Mouse (Mus musculus) heart, embryonic 16.5 days (tissue): ENCODE measurements around the gene Gli3. TPM values are rescaled to one million over a fixed set of nuclear protein-coding genes. Genes with fewer than 3 reads are reported as not detected.

ENCODE experiments used
- ATAC-seq: fragments of 200-750 bp; cut with Nextera tagmentation; replicated peaks from 2 replicates; pipeline ENCODE4 v1.8.0; 2017; ENCODE audit warnings: moderate number of reproducible peaks; ENCODE audit not compliant: insufficient read depth, low FRiP score; ENCODE audit errors: extremely low read depth
- H3K27ac ChIP-seq: fragments of 300-500 bp; sonication (generic); 2 replicates; pipeline ENCODE4 v1.5.1; 2014; ENCODE audit warnings: mild to moderate bottlenecking, low read length, control low read depth, moderate library complexity
- H3K27me3 ChIP-seq: fragments of 300-500 bp; sonication (generic); 2 replicates; pipeline ENCODE4 v1.6.1; 2014; ENCODE audit warnings: low read length, mixed read lengths; ENCODE audit not compliant: control insufficient read depth, insufficient read depth
- H3K36me3 ChIP-seq: fragments of 300-500 bp; sonication (generic); 2 replicates; pipeline ENCODE4 v1.6.1; 2014; ENCODE audit not compliant: control insufficient read depth, insufficient read depth
- H3K4me1 ChIP-seq: fragments of 300-500 bp; sonication (generic); 2 replicates; pipeline ENCODE4 v1.6.1; 2014; ENCODE audit warnings: low read length, mixed read lengths; ENCODE audit not compliant: control insufficient read depth, insufficient read depth
- H3K4me2 ChIP-seq: fragments of 300-500 bp; sonication (generic); 2 replicates; pipeline ENCODE4 v1.6.1; 2014; ENCODE audit warnings: low read depth, mild to moderate bottlenecking, control low read depth, low read length
- H3K4me3 ChIP-seq: fragments of 300-500 bp; sonication (generic); 2 replicates; pipeline ENCODE4 v1.5.1; 2014; ENCODE audit warnings: mild to moderate bottlenecking, control low read depth, low read length
- H3K9ac ChIP-seq: fragments of 300-500 bp; sonication (generic); 2 replicates; pipeline ENCODE4 v1.6.1; 2014; ENCODE audit warnings: low read length, control low read depth
- H3K9me3 ChIP-seq: fragments of 300-500 bp; sonication (generic); replicated peaks from 2 replicates; pipeline ENCODE4 v1.6.1; 2016; ENCODE audit warnings: low read length; ENCODE audit not compliant: control insufficient read depth
- WGBS: fragments of 180-500 bp; shearing (Covaris S2); extraction: QIAGEN DNeasy Blood & Tissue Kit; methylation state at CpG from one replicate; pipeline ENCODE4 v1.1.7; 2014; 5-methylcytosine and 5-hydroxymethylcytosine counted together
- polyA plus RNA-seq: library from polyadenylated mRNA; unstranded; fragments of >200 nt; fragmentation: Nextera tagmentation; extraction: Ambion mirVana; gene quantifications from 2 replicates; pipeline ENCODE4 v1.2.1, GENCODE M21; 2015

The Gli3 gene
- polyA plus RNA-seq, 1 experiment from 2014 or later: 4.3 TPM

GRCm38 (mm10) chr13:15517048-15517760 is 54.2 kb downstream of the Gli3 start:
- H3K36me3 ChIP-seq: no peaks in the 10 kb centered on the region
- no peaks in the 10 kb centered on the region for H3K27me3 ChIP-seq
- 82% methylated on average over 9 of the region's 9 CpGs for whole genome bisulfite sequencing
- H3K9me3 ChIP-seq: no peaks in the 10 kb centered on the region
- H3K9ac ChIP-seq: no peak overlapping the region
- no peak overlapping the region for H3K4me2 ChIP-seq
- H3K4me3 ChIP-seq: no peak overlapping the region
- H3K4me1 ChIP-seq: no peaks in the 10 kb centered on the region
- no peak overlapping the region for H3K27ac ChIP-seq
- ATAC-seq: no peak

- H3K9ac ChIP-seq: no peak overlapping the region
- no peak overlapping the region for H3K4me2 ChIP-seq
- no peaks in the 10 kb centered on the region for H3K4me1 ChIP-seq
- H3K9me3 ChIP-seq: no peaks in the 10 kb centered on the region
- no peak overlapping the region for H3K4me3 ChIP-seq
- H3K27me3 ChIP-seq: no peaks in the 10 kb centered on the region
- 79% methylated on average over 2 of the region's 2 CpGs for WGBS
- no peak for ATAC-seq
- no peak overlapping the region for H3K27ac ChIP-seq
- H3K36me3 ChIP-seq: no peaks in the 10 kb centered on the region
Observed at GRCm38 (mm10) chr13:15520353-15520752, 57.3 kb downstream of the Gli3 start.

- WGBS: 66% methylated on average over 3 of the region's 3 CpGs
- H3K27me3 ChIP-seq: no peaks in the 10 kb centered on the region
Observed at GRCm38 (mm10) chr13:15522153-15522552, 59.1 kb downstream of the Gli3 start.

GRCm38 (mm10) chr13:15524208-15524607 is 61.2 kb downstream of the Gli3 start:
- no peak overlapping the region for H3K4me2 ChIP-seq
- H3K36me3 ChIP-seq: no peaks in the 10 kb centered on the region
- WGBS: 75% methylated on average over 8 of the region's 8 CpGs
- no peaks in the 10 kb centered on the region for H3K9me3 ChIP-seq
- no peaks in the 10 kb centered on the region for H3K27me3 ChIP-seq
- no peak overlapping the region for H3K9ac ChIP-seq
- H3K27ac ChIP-seq: no peak overlapping the region
- no peak overlapping the region for H3K4me3 ChIP-seq
- no peak for ATAC-seq
- no peaks in the 10 kb centered on the region for H3K4me1 ChIP-seq

More at GRCm38 (mm10) chr13:15522153-15522552, 59.1 kb downstream of the Gli3 start:
- Histone ChIP-seq H3K4me2 (no peak overlapping the region), H3K27ac (no peak overlapping the region), H3K4me1 (no peaks in the 10 kb centered on the region), H3K4me3 (no peak overlapping the region), H3K9ac (no peak overlapping the region), H3K9me3 (no peaks in the 10 kb centered on the region), H3K36me3 (no peaks in the 10 kb centered on the region)
- ATAC-seq: no peak

- ATAC-seq: no peak
- no peaks in the 10 kb centered on the region for H3K36me3 ChIP-seq
- H3K4me2 ChIP-seq: no peak overlapping the region
- no peaks in the 10 kb centered on the region for H3K27me3 ChIP-seq
- 86% methylated on average over 4 of the region's 4 CpGs for WGBS
- no peak overlapping the region for H3K4me3 ChIP-seq
- no peak overlapping the region for H3K27ac ChIP-seq
- H3K9ac ChIP-seq: no peak overlapping the region
- no peaks in the 10 kb centered on the region for H3K9me3 ChIP-seq
- no peaks in the 10 kb centered on the region for H3K4me1 ChIP-seq
Observed at GRCm38 (mm10) chr13:15526691-15527090, 63.7 kb downstream of the Gli3 start.

GRCm38 (mm10) chr13:15531568-15531967 is 68.5 kb downstream of the Gli3 start:
- H3K4me3 ChIP-seq: no peak overlapping the region
- 71% methylated on average over 3 of the region's 3 CpGs for WGBS
- no peak for ATAC-seq

GRCm38 (mm10) chr13:15537206-15537605 is 74.2 kb downstream of the Gli3 start:
- no peaks in the 10 kb centered on the region for H3K36me3 ChIP-seq
- no peak overlapping the region for H3K4me3 ChIP-seq
- no peaks in the 10 kb centered on the region for H3K4me1 ChIP-seq
- ATAC-seq: no peak
- H3K9me3 ChIP-seq: no peaks in the 10 kb centered on the region
- H3K27ac ChIP-seq: no peak overlapping the region
- no peak overlapping the region for H3K9ac ChIP-seq
- H3K27me3 ChIP-seq: no peaks in the 10 kb centered on the region
- H3K4me2 ChIP-seq: no peak overlapping the region
- WGBS: 70% methylated on average over 5 of the region's 5 CpGs

More at GRCm38 (mm10) chr13:15531568-15531967, 68.5 kb downstream of the Gli3 start:
- no peaks in the 10 kb centered on the region for H3K9me3 ChIP-seq
- no peak overlapping the region for H3K9ac ChIP-seq
- no peaks in the 10 kb centered on the region for H3K4me1 ChIP-seq
- no peak overlapping the region for H3K27ac ChIP-seq
- H3K4me2 ChIP-seq: no peak overlapping the region
- no peaks in the 10 kb centered on the region for H3K27me3 ChIP-seq
- H3K36me3 ChIP-seq: no peaks in the 10 kb centered on the region

GRCm38 (mm10) chr13:15537611-15538010 is 74.6 kb downstream of the Gli3 start:
- no peak overlapping the region for H3K4me3 ChIP-seq
- no peaks in the 10 kb centered on the region for H3K27me3 ChIP-seq
- no peak overlapping the region for H3K27ac ChIP-seq
- H3K4me2 ChIP-seq: no peak overlapping the region
- 85% methylated on average over 3 of the region's 3 CpGs for WGBS
- no peak overlapping the region for H3K9ac ChIP-seq
- no peak for ATAC-seq
- no peaks in the 10 kb centered on the region for H3K9me3 ChIP-seq
- no peaks in the 10 kb centered on the region for H3K4me1 ChIP-seq
- H3K36me3 ChIP-seq: no peaks in the 10 kb centered on the region

- no peak overlapping the region for H3K4me3 ChIP-seq
- H3K4me1 ChIP-seq: no peaks in the 10 kb centered on the region
- H3K9ac ChIP-seq: no peak overlapping the region
- no peak overlapping the region for H3K27ac ChIP-seq
- H3K9me3 ChIP-seq: no peaks in the 10 kb centered on the region
- H3K36me3 ChIP-seq: no peaks in the 10 kb centered on the region
- 52% methylated on average over 2 of the region's 2 CpGs for WGBS
- no peaks in the 10 kb centered on the region for H3K27me3 ChIP-seq
- no peak overlapping the region for H3K4me2 ChIP-seq
- ATAC-seq: no peak
Observed at GRCm38 (mm10) chr13:15538389-15538788, 75.4 kb downstream of the Gli3 start.
